Mouse (Mus musculus): ENCODE data around the gene Zfp825. TPM values are rescaled to one million over a fixed set of nuclear protein-coding genes. Genes with fewer than 3 reads are reported as not detected.
"Not testable (repeated sequence)": the region's sequence is repeated elsewhere in the genome, so short reads cannot be mapped to it uniquely, and the experiment has no call there.

The Zfp825 gene
- total RNA-seq (2021): 1 to 10 TPM; 6.5 to 7.5 TPM

GRCm38 (mm10) chr13:74493911-74494679 is at the start of gene Zfp825:
Gene Zfp825, minus strand, starts transcription at chr13:74493992.
- peak; percentile 32 to 47 for DNase-seq (ENCODE audit: extremely low spot score in 1 of 2, low spot score in 1 of 2)

GRCm38 (mm10) chr13:74535418-74535817 is 41.6 kb upstream of the Zfp825 start:
- DNase-seq (ENCODE audit: extremely low spot score in 1 of 2, low spot score in 1 of 2): not testable (repeated sequence)

GRCm38 (mm10) chr13:74534864-74535263 is 41.1 kb upstream of the Zfp825 start:
- peak; percentile 18 to 56 for DNase-seq (ENCODE audit: extremely low spot score in 1 of 2, low spot score in 1 of 2)

- no peak for DNase-seq (ENCODE audit: extremely low spot score in 1 of 2, low spot score in 1 of 2)
Observed at GRCm38 (mm10) chr13:74534096-74534495, 40.3 kb upstream of the Zfp825 start.

GRCm38 (mm10) chr13:74531251-74531650 is 37.5 kb upstream of the Zfp825 start:
- not testable (repeated sequence) for DNase-seq (ENCODE audit: extremely low spot score in 1 of 2, low spot score in 1 of 2)

GRCm38 (mm10) chr13:74529372-74529715 is 35.6 kb upstream of the Zfp825 start:
- not testable (repeated sequence) for DNase-seq (ENCODE audit: extremely low spot score in 1 of 2, low spot score in 1 of 2)

- not testable (repeated sequence) for DNase-seq (ENCODE audit: extremely low spot score in 1 of 2, low spot score in 1 of 2)
Observed at GRCm38 (mm10) chr13:74528519-74529371, 35.0 kb upstream of the Zfp825 start.

- DNase-seq (ENCODE audit: extremely low spot score in 1 of 2, low spot score in 1 of 2): peak; percentile 33 to 47
Observed at GRCm38 (mm10) chr13:74522481-74523237, 28.9 kb upstream of the Zfp825 start.

- DNase-seq (ENCODE audit: extremely low spot score in 1 of 2, low spot score in 1 of 2): not testable (repeated sequence)
Observed at GRCm38 (mm10) chr13:74522141-74522480, 28.3 kb upstream of the Zfp825 start.

GRCm38 (mm10) chr13:74507981-74508380 is 14.2 kb upstream of the Zfp825 start:
- DNase-seq (ENCODE audit: extremely low spot score in 1 of 2, low spot score in 1 of 2): not testable (repeated sequence)

GRCm38 (mm10) chr13:74502851-74503250 is 9.1 kb upstream of the Zfp825 start:
- not testable (repeated sequence) for DNase-seq (ENCODE audit: extremely low spot score in 1 of 2, low spot score in 1 of 2)

- not testable (repeated sequence) for DNase-seq (ENCODE audit: extremely low spot score in 1 of 2, low spot score in 1 of 2)
Observed at GRCm38 (mm10) chr13:74499696-74500095, 5.9 kb upstream of the Zfp825 start.

- DNase-seq (ENCODE audit: extremely low spot score in 1 of 2, low spot score in 1 of 2): not testable (repeated sequence)
Observed at GRCm38 (mm10) chr13:74484326-74484725, 9.5 kb downstream of the Zfp825 start.

- DNase-seq (ENCODE audit: extremely low spot score in 1 of 2, low spot score in 1 of 2): not testable (repeated sequence)
Observed at GRCm38 (mm10) chr13:74471468-74471867, 22.3 kb downstream of the Zfp825 start.

- peak; percentile 50 to 57 for DNase-seq (ENCODE audit: extremely low spot score in 1 of 2, low spot score in 1 of 2)
Observed at GRCm38 (mm10) chr13:74462699-74463385, 30.9 kb downstream of the Zfp825 start.

GRCm38 (mm10) chr13:74462318-74462698 is 31.5 kb downstream of the Zfp825 start:
- DNase-seq (ENCODE audit: extremely low spot score in 1 of 2, low spot score in 1 of 2): not testable (repeated sequence)

- no peak for DNase-seq (ENCODE audit: extremely low spot score in 1 of 2, low spot score in 1 of 2)
Observed at GRCm38 (mm10) chr13:74439895-74440294, 53.9 kb downstream of the Zfp825 start.
